Mouse (Mus musculus): ENCODE data around the gene Hoxa11.
A peak's percentile ranks its signal among the peaks of the same experiment; 100 is the strongest.

The Hoxa11 gene

GRCm38 (mm10) chr6:52245757-52246142, at the start of gene Hoxa11:
Gene Hoxa11 (minus strand): TSS chr6:52245810.
- DNase-seq (ENCODE audit: low spot score), result no peak

- DNase-seq (ENCODE audit: low spot score), result no peak
These were observed 49.0 kb upstream of the Hoxa11 start for GRCm38 (mm10) chr6:52294616-52295015.

- no peak for DNase-seq (ENCODE audit: low spot score)
These were observed 46.7 kb upstream of the Hoxa11 start for GRCm38 (mm10) chr6:52292328-52292727.

- no peak for DNase-seq (ENCODE audit: low spot score)
These were observed 45.6 kb upstream of the Hoxa11 start for GRCm38 (mm10) chr6:52291021-52291860.

GRCm38 (mm10) chr6:52290186-52290585, 44.6 kb upstream of the Hoxa11 start:
- no peak for DNase-seq (ENCODE audit: low spot score)

- no peak for DNase-seq (ENCODE audit: low spot score)
These were observed 38.3 kb upstream of the Hoxa11 start for GRCm38 (mm10) chr6:52283896-52284295.

- DNase-seq (ENCODE audit: low spot score), result no peak
These were observed 35.5 kb upstream of the Hoxa11 start for GRCm38 (mm10) chr6:52281084-52281483.

- DNase-seq (ENCODE audit: low spot score), result no peak
These were observed 31.3 kb upstream of the Hoxa11 start for GRCm38 (mm10) chr6:52276920-52277319.

- DNase-seq (ENCODE audit: low spot score), result no peak
These were observed 30.8 kb upstream of the Hoxa11 start for GRCm38 (mm10) chr6:52276382-52276781.

- DNase-seq (ENCODE audit: low spot score), result no peak
These were observed 30.1 kb upstream of the Hoxa11 start for GRCm38 (mm10) chr6:52275563-52276280.

GRCm38 (mm10) chr6:52274576-52274975, 29.0 kb upstream of the Hoxa11 start:
- DNase-seq (ENCODE audit: low spot score), result no peak

GRCm38 (mm10) chr6:52273656-52274280, 28.2 kb upstream of the Hoxa11 start:
- DNase-seq (ENCODE audit: low spot score), result no peak

GRCm38 (mm10) chr6:52272766-52273655, 27.4 kb upstream of the Hoxa11 start:
- DNase-seq (ENCODE audit: low spot score), result no peak

GRCm38 (mm10) chr6:52270494-52271480, 25.2 kb upstream of the Hoxa11 start:
- peak; percentile 44 for DNase-seq (ENCODE audit: low spot score)

GRCm38 (mm10) chr6:52268756-52269155, 23.1 kb upstream of the Hoxa11 start:
- no peak for DNase-seq (ENCODE audit: low spot score)

- no peak for DNase-seq (ENCODE audit: low spot score)
These were observed 22.7 kb upstream of the Hoxa11 start for GRCm38 (mm10) chr6:52268341-52268740.

- DNase-seq (ENCODE audit: low spot score), result no peak
These were observed 22.1 kb upstream of the Hoxa11 start for GRCm38 (mm10) chr6:52267691-52268090.

- DNase-seq (ENCODE audit: low spot score), result no peak
These were observed 21.6 kb upstream of the Hoxa11 start for GRCm38 (mm10) chr6:52267221-52267620.

GRCm38 (mm10) chr6:52266666-52266985, 21.0 kb upstream of the Hoxa11 start:
- DNase-seq (ENCODE audit: low spot score), result no peak

- DNase-seq (ENCODE audit: low spot score), result no peak
These were observed 20.5 kb upstream of the Hoxa11 start for GRCm38 (mm10) chr6:52265913-52266665.
